Mouse (Mus musculus): Measurements from ENCODE around the gene Wfdc21.

Gene Wfdc21

GRCm38 (mm10) chr11:83746681-83747080, at the start of gene Wfdc21:
Gene Wfdc21, plus strand, starts transcription at chr11:83746940.
- DNase-seq (ENCODE audit: low spot score in 2 of 2) = no peak

GRCm38 (mm10) chr11:83703705-83704104, 43.0 kb upstream of the Wfdc21 start, which contains the start of gene Wfdc17:
Gene Wfdc17, plus strand, starts transcription at chr11:83703991.
- no peak for DNase-seq (ENCODE audit: low spot score in 2 of 2)

- DNase-seq (ENCODE audit: low spot score in 2 of 2) = no peak
Observed at GRCm38 (mm10) chr11:83708715-83709114, 38.0 kb upstream of the Wfdc21 start, which contains the start of gene Wfdc18. Gene Wfdc18, plus strand, starts transcription at chr11:83709015.

- DNase-seq (ENCODE audit: low spot score in 2 of 2) = no peak
Observed at GRCm38 (mm10) chr11:83709683-83710082, 37.1 kb upstream of the Wfdc21 start.

GRCm38 (mm10) chr11:83712671-83713070, 34.1 kb upstream of the Wfdc21 start:
- no peak for DNase-seq (ENCODE audit: low spot score in 2 of 2)

- DNase-seq (ENCODE audit: low spot score in 2 of 2) = no peak
Observed at GRCm38 (mm10) chr11:83713925-83714324, 32.8 kb upstream of the Wfdc21 start.

- peak in 1 of 2 experiments; percentile 12 for DNase-seq (ENCODE audit: low spot score in 2 of 2)
Observed at GRCm38 (mm10) chr11:83717042-83717665, 29.6 kb upstream of the Wfdc21 start.

- no peak for DNase-seq (ENCODE audit: low spot score in 2 of 2)
Observed at GRCm38 (mm10) chr11:83720766-83721165, 26.0 kb upstream of the Wfdc21 start.

GRCm38 (mm10) chr11:83728757-83729432, 17.8 kb upstream of the Wfdc21 start:
- DNase-seq (ENCODE audit: low spot score in 2 of 2) = no peak

- DNase-seq (ENCODE audit: low spot score in 2 of 2) = no peak
Observed at GRCm38 (mm10) chr11:83731116-83731515, 15.6 kb upstream of the Wfdc21 start.

- no peak for DNase-seq (ENCODE audit: low spot score in 2 of 2)
Observed at GRCm38 (mm10) chr11:83733071-83733640, 13.6 kb upstream of the Wfdc21 start.

GRCm38 (mm10) chr11:83734215-83734614, 12.5 kb upstream of the Wfdc21 start:
- DNase-seq (ENCODE audit: low spot score in 2 of 2) = no peak

- no peak for DNase-seq (ENCODE audit: low spot score in 2 of 2)
Observed at GRCm38 (mm10) chr11:83735881-83736280, 10.9 kb upstream of the Wfdc21 start.

GRCm38 (mm10) chr11:83737109-83737558, 9.6 kb upstream of the Wfdc21 start:
- DNase-seq (ENCODE audit: low spot score in 2 of 2) = no peak

- peak; percentile 61 to 68 for DNase-seq (ENCODE audit: low spot score in 2 of 2)
Observed at GRCm38 (mm10) chr11:83739241-83739640, 7.5 kb upstream of the Wfdc21 start.

GRCm38 (mm10) chr11:83740443-83740991, 6.2 kb upstream of the Wfdc21 start:
- no peak for DNase-seq (ENCODE audit: low spot score in 2 of 2)

GRCm38 (mm10) chr11:83741841-83742240, 4.9 kb upstream of the Wfdc21 start:
- DNase-seq (ENCODE audit: low spot score in 2 of 2) = no peak

GRCm38 (mm10) chr11:83742731-83743355, 3.9 kb upstream of the Wfdc21 start:
- DNase-seq (ENCODE audit: low spot score in 2 of 2) = no peak

GRCm38 (mm10) chr11:83743525-83743924, 3.2 kb upstream of the Wfdc21 start:
- DNase-seq (ENCODE audit: low spot score in 2 of 2) = no peak

GRCm38 (mm10) chr11:83746152-83746551, 588 bp upstream of the Wfdc21 start:
- no peak for DNase-seq (ENCODE audit: low spot score in 2 of 2)

GRCm38 (mm10) chr11:83747376-83748265, 881 bp downstream of the Wfdc21 start:
- no peak for DNase-seq (ENCODE audit: low spot score in 2 of 2)
